Mouse (Mus musculus): ENCODE data around the gene Por.

Gene Por

DNA sequence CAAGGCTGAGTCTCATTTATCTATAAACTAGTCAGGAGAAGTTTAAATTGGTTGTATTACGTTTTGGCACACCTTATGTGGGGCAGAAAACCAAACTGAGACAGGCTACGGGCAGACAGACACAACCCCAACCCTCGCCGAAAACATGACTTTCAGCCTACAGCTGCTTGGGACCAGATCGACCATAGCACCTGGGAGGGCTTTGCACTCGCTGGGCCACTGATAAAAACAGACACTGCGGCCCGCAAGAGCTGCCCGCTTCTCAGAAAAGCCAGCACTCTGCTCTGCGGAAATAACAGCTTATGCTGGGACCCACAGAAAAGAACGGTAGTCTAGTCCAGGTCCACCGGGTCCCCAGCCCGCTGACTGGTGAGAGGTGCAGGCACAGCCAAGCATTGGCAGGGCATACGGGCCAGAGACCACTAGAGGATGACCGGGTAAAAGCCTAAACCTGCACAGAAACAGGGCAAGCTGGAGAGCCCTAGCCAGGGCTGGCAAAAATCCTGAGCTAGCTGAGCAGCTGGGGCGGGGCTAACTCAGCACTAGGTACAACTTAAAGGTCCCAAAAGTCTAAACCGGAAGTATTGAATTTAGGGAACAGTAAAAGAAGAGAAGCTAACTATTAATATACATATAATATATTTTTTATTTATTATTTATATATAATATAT lies 12.0 kb upstream of the Por start:
- no peak for DNase-seq

GRCm38 (mm10) chr5:135659956-135660355 lies 9.9 kb upstream of the Por start:
- DNase-seq = no peak

- no peak for DNase-seq
Observed at GRCm38 (mm10) chr5:135660535-135660934, 9.3 kb upstream of the Por start.

DNA sequence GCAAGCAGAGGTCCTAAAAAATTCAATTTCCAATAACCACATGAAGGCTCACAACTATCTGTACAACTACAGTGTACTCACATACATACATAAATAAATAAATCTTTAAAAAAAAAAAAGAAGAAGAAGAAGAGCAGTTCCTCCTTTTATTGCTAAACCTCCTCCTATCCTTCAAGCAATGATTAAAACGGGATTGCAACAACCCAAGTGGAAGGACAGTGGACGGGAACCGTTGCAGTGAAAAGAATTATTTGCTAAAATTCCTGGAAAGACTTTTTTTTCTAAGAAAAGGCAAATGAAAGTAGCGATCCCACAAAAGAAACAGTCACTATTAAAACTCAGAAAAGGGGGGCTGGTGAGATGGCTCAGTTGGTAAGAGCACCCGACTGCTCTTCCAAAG lies 2.9 kb upstream of the Por start:
- no peak for DNase-seq

GRCm38 (mm10) chr5:135668071-135668470 lies 1.8 kb upstream of the Por start:
- no peak for DNase-seq

DNA sequence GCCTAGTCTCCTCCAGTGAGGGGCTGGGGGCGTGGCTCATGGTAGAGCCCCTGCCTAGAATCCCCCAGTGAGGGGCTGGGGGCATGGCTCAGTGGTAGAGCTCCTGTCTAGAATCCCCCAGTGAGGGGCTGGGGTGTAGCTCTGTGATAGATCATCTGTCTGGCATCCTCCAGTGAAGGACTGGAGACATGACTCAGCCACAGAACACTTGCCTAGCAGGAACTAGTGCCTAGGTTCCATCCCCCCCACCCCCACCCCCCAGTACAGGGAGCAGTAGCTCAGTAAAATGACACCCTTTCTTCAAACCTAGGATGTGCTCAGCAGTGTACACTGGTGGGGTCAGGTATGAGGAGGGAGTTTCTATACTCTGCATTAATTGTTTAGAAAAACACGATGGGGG lies 1.0 kb downstream of the Por start:
- no peak for DNase-seq

- peak in 1 of 2 experiments; percentile 28 for DNase-seq
Observed at GRCm38 (mm10) chr5:135672509-135672908, 2.7 kb downstream of the Por start.

DNA sequence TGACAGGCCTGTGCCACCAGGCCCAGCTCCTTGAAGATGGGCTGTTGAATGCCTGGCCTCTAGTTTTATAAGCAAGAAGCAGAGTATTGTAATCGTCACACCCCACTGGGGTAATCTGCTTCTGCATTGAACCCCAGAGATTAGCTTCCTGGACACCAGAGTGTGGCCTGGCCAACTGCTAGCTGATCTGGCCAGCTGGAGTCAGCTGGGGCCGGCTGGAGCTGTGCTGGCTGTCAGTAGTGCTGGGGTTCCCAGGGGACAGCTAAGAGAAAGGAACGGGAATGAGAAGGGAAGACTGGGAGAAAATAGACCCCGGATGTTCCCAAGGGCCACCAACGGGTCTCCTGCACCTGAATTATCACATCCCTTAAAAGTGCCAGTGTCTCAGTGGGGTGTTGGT lies 3.1 kb downstream of the Por start:
- DNase-seq = no peak

GRCm38 (mm10) chr5:135674349-135674775 lies 4.5 kb downstream of the Por start:
- no peak for DNase-seq

DNA sequence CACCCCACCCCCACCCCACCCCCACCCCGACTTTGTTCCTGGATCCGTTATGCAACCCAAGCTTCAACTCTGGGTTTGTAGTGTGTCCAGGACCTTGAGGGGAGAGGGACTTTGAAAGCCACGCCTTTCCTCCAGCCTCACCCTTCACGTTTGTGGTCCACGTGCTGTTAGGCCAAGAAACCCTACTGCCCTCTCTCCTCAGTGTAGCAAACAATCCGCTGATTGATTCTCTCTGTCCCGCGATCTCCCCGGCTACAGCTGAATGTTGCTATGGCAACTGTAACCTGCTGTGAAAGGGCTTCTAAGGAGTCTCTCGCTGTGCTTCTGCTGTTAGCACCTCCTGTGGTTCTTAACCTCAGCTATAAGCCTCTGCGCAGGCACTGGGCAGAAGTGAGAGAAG lies 5.0 kb downstream of the Por start:
- DNase-seq = peak; percentile 19 to 29

- no peak for DNase-seq
Observed at GRCm38 (mm10) chr5:135676696-135677095, 6.9 kb downstream of the Por start.

DNA sequence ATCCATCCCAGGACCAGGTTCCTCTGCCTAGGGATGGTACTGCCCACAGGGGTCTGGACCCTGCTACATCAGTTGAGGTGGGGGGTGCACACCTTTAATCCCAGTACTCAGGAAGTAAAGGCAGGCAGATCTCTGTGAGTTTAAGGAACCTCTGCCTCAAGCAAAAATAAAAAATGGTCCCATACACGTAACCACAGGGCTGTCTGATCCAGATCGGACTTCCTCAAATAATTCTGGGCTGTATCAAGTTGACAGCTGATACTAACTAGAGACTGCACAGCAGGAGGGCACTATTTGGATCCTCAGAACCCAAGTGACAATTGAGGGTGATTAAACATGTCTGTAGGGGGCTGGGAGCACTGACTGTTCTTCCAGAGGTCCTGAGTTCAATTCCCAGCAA lies 7.4 kb downstream of the Por start:
- DNase-seq = no peak

- no peak for DNase-seq
Observed at GRCm38 (mm10) chr5:135678481-135678880, 8.6 kb downstream of the Por start.

GRCm38 (mm10) chr5:135680967-135681545 lies 11.2 kb downstream of the Por start:
- no peak for DNase-seq

GRCm38 (mm10) chr5:135682009-135682408 lies 12.2 kb downstream of the Por start:
- no peak for DNase-seq

- no peak for DNase-seq
Observed at GRCm38 (mm10) chr5:135682942-135683570, 13.2 kb downstream of the Por start.

DNA sequence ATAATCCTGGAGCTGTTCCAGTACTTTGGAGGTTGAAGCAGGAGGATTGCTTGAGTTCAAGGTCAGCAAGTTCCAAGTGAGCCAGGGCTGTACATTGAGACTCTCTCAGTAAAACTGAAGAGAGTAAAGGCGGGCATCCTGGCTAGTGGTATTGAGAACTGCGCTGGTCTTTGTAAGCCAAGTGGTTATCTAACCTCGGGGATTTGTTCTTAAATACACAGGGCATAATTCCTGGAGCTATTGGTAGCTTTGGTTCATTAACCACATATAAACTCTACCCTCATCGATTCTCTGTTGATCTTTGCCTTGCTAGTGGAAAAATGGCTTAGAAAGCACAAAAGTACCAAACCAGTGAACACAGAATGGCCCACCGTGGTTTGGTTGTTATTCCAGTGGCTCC lies 20.6 kb downstream of the Por start:
- no peak for DNase-seq

GRCm38 (mm10) chr5:135691266-135691665 lies 21.4 kb downstream of the Por start:
- no peak for DNase-seq

DNA sequence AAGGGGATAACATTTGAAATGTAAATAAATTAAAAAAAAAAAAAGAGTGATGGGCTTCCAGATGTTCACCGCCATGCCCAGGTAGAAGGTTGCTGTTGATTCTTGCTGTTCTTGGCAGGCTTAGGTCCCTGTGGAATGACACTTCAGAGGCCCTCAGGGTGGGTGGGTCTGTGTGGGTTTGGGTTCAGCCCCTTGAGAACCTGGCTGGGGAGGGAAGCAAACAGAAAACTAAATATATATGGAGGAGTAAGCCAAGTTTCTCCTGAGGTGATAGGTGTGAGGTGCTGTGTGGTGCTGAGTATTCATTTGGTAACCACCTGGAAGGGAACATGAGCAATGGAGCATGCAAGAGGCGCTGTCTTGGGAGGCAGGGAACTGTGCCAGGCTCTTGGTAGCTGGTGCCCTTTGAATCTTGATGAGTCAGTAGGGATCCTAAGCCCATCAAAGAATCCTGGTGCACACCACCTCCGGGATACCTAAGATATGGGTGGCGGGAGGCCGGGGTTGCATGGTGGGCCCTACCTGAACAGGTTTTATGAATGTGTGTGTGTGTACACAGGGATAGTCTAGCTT lies 23.5 kb downstream of the Por start:
- no peak for DNase-seq

DNA sequence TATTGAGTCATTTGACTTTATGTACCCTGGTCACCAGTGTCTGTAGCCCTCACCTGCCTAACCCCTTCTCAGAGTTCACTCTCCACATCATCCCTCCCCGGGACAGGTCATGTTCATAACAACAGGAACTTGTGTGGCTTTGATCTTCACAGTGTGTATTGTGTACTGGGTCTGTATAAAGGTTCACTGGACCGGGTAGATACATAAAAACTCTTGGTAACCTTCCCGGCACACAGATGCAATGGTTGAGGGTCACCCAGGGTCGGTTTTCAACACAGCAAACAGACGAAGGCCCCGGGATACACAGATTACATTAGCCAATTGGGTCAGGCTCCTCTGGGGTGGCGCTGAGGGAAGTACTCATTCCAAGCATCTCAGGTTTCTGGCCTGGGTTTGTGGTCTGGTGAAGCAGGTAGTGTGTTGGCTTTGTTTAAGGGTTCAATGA lies 25.5 kb downstream of the Por start:
- no peak for DNase-seq

- no peak for DNase-seq
Observed at GRCm38 (mm10) chr5:135697711-135698111, 27.9 kb downstream of the Por start.

- DNase-seq = no peak
Observed at GRCm38 (mm10) chr5:135701601-135702000, 31.8 kb downstream of the Por start.

DNA sequence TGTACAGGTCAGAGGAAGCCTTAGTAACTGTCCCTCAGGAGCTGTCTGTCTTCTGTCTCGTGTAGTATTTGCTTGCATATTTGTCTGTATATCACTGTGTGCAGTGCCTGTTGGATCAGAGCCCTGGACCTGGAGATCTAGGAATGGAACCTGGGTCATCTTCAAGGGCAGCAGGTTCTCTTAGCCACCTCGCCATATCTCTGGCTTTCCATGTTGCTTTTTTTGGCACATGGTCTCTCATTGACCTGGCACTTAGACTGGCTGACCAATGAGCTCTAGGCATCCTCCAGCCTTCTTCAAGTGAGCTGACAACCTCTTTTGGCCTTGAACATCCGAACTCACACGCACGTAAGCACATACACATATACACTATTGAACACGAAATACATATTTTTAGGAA lies 32.4 kb downstream of the Por start:
- no peak for DNase-seq

DNA sequence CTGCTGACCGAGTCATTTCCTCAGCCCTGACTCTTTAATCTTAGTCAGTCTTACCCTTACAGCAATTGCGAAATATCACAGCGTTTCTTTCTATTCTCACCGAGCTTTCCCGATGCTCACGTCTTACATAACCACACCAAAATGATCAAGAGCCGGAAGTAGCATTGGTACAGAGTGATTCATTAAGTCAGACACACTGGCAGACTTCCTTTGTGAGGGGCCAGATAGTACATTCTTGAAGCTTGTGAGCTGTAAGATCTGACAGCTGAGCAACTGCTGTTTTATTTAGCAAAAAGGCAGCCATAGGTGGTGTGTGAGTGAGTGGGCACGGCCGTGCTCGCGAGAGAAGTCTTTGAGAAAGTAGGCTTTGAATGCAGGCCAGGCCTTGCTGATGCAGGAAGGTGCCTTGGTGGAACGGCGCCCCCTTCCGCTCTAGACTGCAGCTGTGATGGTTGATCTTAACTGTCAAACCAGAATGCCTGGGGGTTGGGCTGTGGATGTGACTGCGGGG lies 32.9 kb downstream of the Por start:
- DNase-seq = peak; percentile 85 to 88
